Mouse (Mus musculus) central nervous system, embryonic 18 days (tissue): ENCODE measurements around the gene Sec61a2. TPM values are rescaled to one million over a fixed set of nuclear protein-coding genes. Genes with fewer than 3 reads are reported as not detected.

ENCODE experiments used
- polyA plus RNA-seq: library from polyadenylated mRNA; depleted of rRNA; stranded (reverse); fragments of >200 nt; gene quantifications from 2 replicates; pipeline ENCODE4 v1.2.3, GENCODE M21; 2012; rRNA removed

The Sec61a2 gene
- 186 and 194 TPM in 2 replicates for polyA plus RNA-seq

DNA sequence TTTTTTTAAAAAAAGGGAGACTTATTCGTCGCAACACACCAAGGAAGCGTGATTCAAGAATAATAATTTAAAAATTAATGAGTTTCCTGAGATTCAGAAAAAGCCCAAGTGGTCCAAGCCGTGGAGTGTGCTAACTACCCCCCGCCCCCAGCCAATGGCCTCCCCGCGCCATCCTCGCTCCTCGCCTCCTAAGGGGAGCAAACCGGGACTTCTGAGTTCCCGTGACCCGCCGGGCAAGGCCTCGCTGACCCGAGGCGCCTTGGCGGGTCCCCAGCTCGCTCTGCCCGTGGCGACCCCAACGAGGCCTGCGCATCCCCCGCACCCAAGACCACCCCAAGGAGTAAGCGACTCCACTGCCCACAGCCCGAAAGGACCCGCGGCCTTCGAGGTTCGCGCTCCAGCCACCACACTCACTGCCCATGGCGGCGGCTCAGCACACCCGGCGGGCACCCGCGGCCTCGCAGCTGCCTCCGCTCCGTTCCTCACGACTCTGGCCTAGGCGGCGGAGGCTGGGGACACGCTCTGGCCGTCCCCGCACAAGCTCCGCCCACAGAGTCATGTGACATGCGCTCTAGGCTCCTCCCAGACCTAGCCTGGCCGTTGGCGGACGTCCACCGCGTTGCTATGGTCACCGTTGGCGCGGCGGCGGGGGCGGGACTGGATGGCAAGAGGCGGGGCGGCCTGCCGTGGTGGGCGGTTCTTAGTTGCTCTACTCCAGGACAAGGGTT, at the start of gene Sec61a2:
Sec61a2 (minus strand) TSS at position 590 of the 728 bp plus-strand sequence.

DNA sequence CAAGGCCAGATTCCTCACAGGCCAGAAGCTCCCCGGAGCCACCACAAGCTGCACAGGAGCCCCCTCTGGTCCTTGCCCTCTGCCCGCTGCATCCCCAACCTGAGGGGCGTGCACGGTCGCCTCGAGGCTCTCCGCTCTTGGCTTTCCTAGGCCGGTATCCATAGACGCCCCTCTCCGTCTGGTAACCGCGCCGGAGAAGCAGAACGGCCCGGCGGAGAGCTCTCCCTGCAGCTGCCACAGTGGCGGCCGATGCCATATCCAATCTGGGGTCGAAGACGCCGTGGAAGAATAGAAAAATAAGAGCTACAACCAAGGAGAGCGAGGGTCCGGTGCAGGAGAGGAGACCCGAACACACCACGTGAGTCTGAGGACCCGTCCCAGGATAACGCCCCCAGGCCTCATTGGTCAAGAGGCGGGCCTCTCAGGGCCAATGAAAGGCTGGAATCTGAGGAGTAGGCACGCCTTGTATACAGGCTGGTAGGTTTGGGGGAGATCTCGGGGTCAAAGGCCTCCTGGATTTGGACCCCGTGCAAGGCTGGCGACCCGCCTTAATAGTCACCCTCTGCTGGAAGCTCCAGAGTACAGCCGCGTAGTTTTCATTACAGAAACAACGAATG, 47.3 kb upstream of the Sec61a2 start, which contains the start of gene Dhtkd1:
Dhtkd1 (minus strand) TSS at position 377 of the 617 bp plus-strand sequence.

GRCm38 (mm10) chr2:5862834-5863233, 32.4 kb downstream of the Sec61a2 start, which contains the start of gene Gm13199:
Gene Gm13199 (minus strand): TSS chr2:5862934.

DNA sequence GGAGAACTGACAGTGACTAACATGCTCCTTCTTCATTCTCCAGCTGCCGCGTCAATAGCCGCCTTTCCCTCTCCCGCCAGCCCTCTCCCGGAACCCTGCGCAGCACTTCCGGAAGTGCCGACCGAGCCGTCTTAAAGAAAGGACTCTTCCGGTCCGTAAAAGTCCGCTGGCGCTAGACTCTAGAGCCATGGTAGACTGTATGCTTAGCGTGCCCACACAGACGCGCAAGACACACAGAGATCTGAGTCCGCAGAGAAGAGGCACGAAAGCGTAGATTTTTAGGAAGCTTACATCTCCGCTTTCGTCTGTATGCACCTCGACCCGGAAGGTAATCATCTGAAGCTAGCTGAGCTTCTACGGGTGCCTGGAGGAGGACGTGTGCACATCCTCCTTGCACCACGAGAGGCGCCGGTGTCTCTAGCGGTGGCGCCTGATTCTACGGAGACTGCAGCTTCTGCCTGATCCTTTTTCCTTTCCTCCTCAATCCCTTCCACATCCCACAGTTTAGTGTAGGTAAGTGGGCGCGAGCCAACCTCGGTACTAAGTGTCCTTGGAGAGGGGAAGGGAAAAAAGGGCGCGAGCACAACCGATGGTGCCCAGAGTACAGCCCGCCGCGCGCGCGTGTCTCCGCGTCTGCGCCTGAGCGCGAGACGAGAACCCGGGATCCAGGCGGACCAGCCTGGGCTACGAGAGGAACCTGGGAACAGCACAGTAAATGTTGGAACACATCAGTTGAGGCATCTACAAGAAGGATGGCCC, 50.2 kb downstream of the Sec61a2 start, which contains the start of the genes Nudt5 and Cdc123:
Nudt5 (plus strand) TSS at position 147 of the 759 bp plus-strand sequence.
Cdc123 (minus strand) TSS at position 292 of the 759 bp plus-strand sequence.

Other genes with a start within 250 kb of the Sec61a2 start
- gene Camk1d, start 180.9 kb downstream of the Sec61a2 start, polyA plus RNA-seq: 12.8 and 13.0 TPM in 2 replicates
- gene Nudt5, start 50.4 kb downstream of the Sec61a2 start, polyA plus RNA-seq: 12.2 and 15.6 TPM in 2 replicates
- 136 and 145 TPM in 2 replicates for gene Cdc123, start 50.3 kb downstream of the Sec61a2 start, polyA plus RNA-seq
- gene Gm13199, start 32.5 kb downstream of the Sec61a2 start, polyA plus RNA-seq: 7.3 and 8.6 TPM in 2 replicates
- gene Dhtkd1, start 47.4 kb upstream of the Sec61a2 start, polyA plus RNA-seq: 14.7 and 16.9 TPM in 2 replicates
- 11.3 and 11.6 TPM in 2 replicates for gene Upf2, start 56.0 kb upstream of the Sec61a2 start, polyA plus RNA-seq
- gene Proser2, start 234.8 kb upstream of the Sec61a2 start, polyA plus RNA-seq: 2.9 and 3.3 TPM in 2 replicates